Mouse (Mus musculus) liver, embryonic 14.5 days (tissue): ENCODE results near the gene B130006D01Rik. TPM values are rescaled to one million over a fixed set of nuclear protein-coding genes. Genes with fewer than 3 reads are reported as not detected.
A peak's percentile ranks its signal among the peaks of the same experiment; 100 is the strongest.

Source experiments
- ATAC-seq: fragments of 200-750 bp; cut with Nextera tagmentation; 2 replicates; pipeline ENCODE4 v1.8.0; 2017; ENCODE audit warnings: moderate number of reproducible peaks, mild to moderate bottlenecking, moderate library complexity; ENCODE audit not compliant: insufficient read depth
- DNase-seq, 3 experiments: peaks; one replicate each; pipeline ENCODE4 v3.0.0-alpha.2; 2012 to 2013; ENCODE audit warnings: low read depth in 3 of 3, low spot score in 3 of 3
- H3K27ac ChIP-seq: fragments of 300-500 bp; sonication (generic); 2 replicates; pipeline ENCODE4 v1.5.1; 2014; ENCODE audit warnings: moderate library complexity, mild to moderate bottlenecking, control low read depth, inconsistent platforms
- H3K27me3 ChIP-seq: fragments of 300-500 bp; sonication (generic); 2 replicates; pipeline ENCODE4 v1.6.1; 2014; ENCODE audit warnings: mild to moderate bottlenecking, low read length, moderate library complexity; ENCODE audit not compliant: control insufficient read depth, insufficient read depth
- H3K36me3 ChIP-seq: fragments of 300-500 bp; sonication (generic); replicated peaks from 2 replicates; pipeline ENCODE4 v1.6.1; 2014; ENCODE audit warnings: low read depth; ENCODE audit not compliant: control insufficient read depth, insufficient read depth
- H3K4me1 ChIP-seq, 2 experiments: fragments of 200-500 bp in 1 of 2; fragments of 300-500 bp in 1 of 2; sonication (generic) in 1 of 2; replicated peaks; 2 replicates each; pipeline ENCODE4 v1.6.1; 2012 to 2014; ENCODE audit warnings: antibody characterized with exemption in 1 of 2, inconsistent platforms in 1 of 2, low read length in 1 of 2; ENCODE audit not compliant: control insufficient read depth in 2 of 2, insufficient read depth in 2 of 2
- H3K4me2 ChIP-seq: fragments of 300-500 bp; sonication (generic); 2 replicates; pipeline ENCODE4 v1.6.1; 2014; ENCODE audit warnings: low read depth, mild to moderate bottlenecking, control low read depth, moderate library complexity
- H3K4me3 ChIP-seq, 2 experiments: fragments of 200-500 bp in 1 of 2; fragments of 300-500 bp in 1 of 2; sonication (generic) in 1 of 2; 2 replicates each; pipeline ENCODE4 v1.5.1; 2012 to 2014; ENCODE audit warnings: low read depth in 2 of 2, low read length in 2 of 2, mild to moderate bottlenecking in 2 of 2, control low read depth in 1 of 2, inconsistent platforms in 1 of 2, moderate library complexity in 1 of 2; ENCODE audit not compliant: insufficient read depth in 1 of 2
- H3K9ac ChIP-seq: fragments of 300-500 bp; sonication (generic); replicated peaks from 2 replicates; pipeline ENCODE4 v1.6.1; 2014; ENCODE audit warnings: mild to moderate bottlenecking, control low read depth, moderate library complexity
- H3K9me3 ChIP-seq: fragments of 300-500 bp; sonication (generic); 2 replicates; pipeline ENCODE4 v1.6.1; 2016; ENCODE audit warnings: low read length, mixed read lengths; ENCODE audit not compliant: control insufficient read depth
- CTCF ChIP-seq: IDR thresholded peaks from 2 replicates; pipeline ENCODE4 v1.5.1; 2016; ENCODE audit warnings: antibody characterized with exemption, low read depth, control low read depth
- EP300 ChIP-seq: IDR thresholded peaks from 2 replicates; pipeline ENCODE4 v1.6.1; 2016; ENCODE audit warnings: antibody characterized with exemption, low read depth
- WGBS: fragments of 180-500 bp; shearing (Covaris S2); extraction: QIAGEN DNeasy Blood & Tissue Kit; methylation state at CpG from one replicate; pipeline ENCODE4 v1.1.7; 2014; ENCODE audit not compliant: insufficient replicate concordance; 5-methylcytosine and 5-hydroxymethylcytosine counted together
- polyA plus RNA-seq, 2 experiments: library from polyadenylated mRNA; depleted of rRNA in 1 of 2; stranded (reverse) in 1 of 2; unstranded in 1 of 2; fragments of >200 nt; fragmentation: Nextera tagmentation in 1 of 2; extraction: Ambion mirVana in 1 of 2; gene quantifications; 2 replicates each; pipeline versions ENCODE4 v1.2.1 to v1.2.3; 2012 to 2014

The B130006D01Rik gene
- polyA plus RNA-seq, 2 experiments = 0.09 to 0.27 TPM

GRCm38 (mm10) chr11:95704970-95705330, 18.4 kb upstream of the B130006D01Rik start:
- ATAC-seq (no peak), DNase-seq (no peak)
- H3K4me1 ChIP-seq = peaks cover 25 to 29% of the 10 kb centered on the region in 2 experiments
- TF ChIP-seq EP300 (no peak), CTCF (no peak)
- no peaks in the 10 kb centered on the region for H3K36me3 ChIP-seq
- no peaks in the 10 kb centered on the region for H3K27me3 ChIP-seq
- WGBS = 55% methylated on average over 4 of the region's 4 CpGs
- no peak overlapping the region for H3K9ac ChIP-seq
- no peak overlapping the region for H3K4me3 ChIP-seq
- H3K4me2 ChIP-seq = no peak overlapping the region
- no peak overlapping the region for H3K27ac ChIP-seq
- no peaks in the 10 kb centered on the region for H3K9me3 ChIP-seq

GRCm38 (mm10) chr11:95709534-95710040, 13.8 kb upstream of the B130006D01Rik start:
- no peaks in the 10 kb centered on the region for H3K36me3 ChIP-seq
- no peak overlapping the region for H3K27ac ChIP-seq
- no peaks in the 10 kb centered on the region for H3K27me3 ChIP-seq
- H3K4me3 ChIP-seq = no peak overlapping the region
- no peaks in the 10 kb centered on the region for H3K9me3 ChIP-seq
- no peak overlapping the region for H3K4me2 ChIP-seq
- TF ChIP-seq EP300 = peak; percentile 31; the same call in 1 of the 2 replicates
- TF ChIP-seq CTCF = no peak
- no peak for ATAC-seq
- no peak for DNase-seq
- H3K9ac ChIP-seq = no peak overlapping the region
- WGBS = 64% methylated on average over 6 of the region's 6 CpGs
- peaks cover 22 to 29% of the 10 kb centered on the region in 2 experiments for H3K4me1 ChIP-seq

- Histone ChIP-seq H3K4me1 (peaks cover 29 to 35% of the 10 kb centered on the region in 2 experiments), H3K27ac (no peak overlapping the region), H3K4me2 (no peak overlapping the region), H3K27me3 (no peaks in the 10 kb centered on the region), H3K36me3 (no peaks in the 10 kb centered on the region), H3K9ac (no peak overlapping the region), H3K9me3 (no peaks in the 10 kb centered on the region), H3K4me3 (no peak overlapping the region)
- ATAC-seq (no peak), DNase-seq (no peak)
- TF ChIP-seq CTCF (no peak), EP300 (no peak)
- 62% methylated on average over 7 of the region's 7 CpGs for WGBS
Measured at GRCm38 (mm10) chr11:95710478-95710877, 12.9 kb upstream of the B130006D01Rik start.

- H3K9ac ChIP-seq = peak overlapping the region; percentile 95
- DNase-seq = no peak
- peak; percentile 24 for ATAC-seq
Measured at GRCm38 (mm10) chr11:95712085-95712562, 11.3 kb upstream of the B130006D01Rik start.

GRCm38 (mm10) chr11:95712563-95713224, 10.7 kb upstream of the B130006D01Rik start, which contains the start of gene Zfp652:
Zfp652 (plus strand) TSS chr11:95712673.
- Histone ChIP-seq H3K4me1 (peaks cover 31% of the 10 kb centered on the region in 2 experiments), H3K9ac (peak within 1 kb of the TSS; percentile 95), H3K4me3 (peak within 1 kb of the TSS; percentile 71 to 80), H3K4me2 (peak within 1 kb of the TSS; percentile 77), H3K27me3 (no peaks in the 10 kb centered on the region), H3K36me3 (no peaks in the 10 kb centered on the region), H3K9me3 (no peaks in the 10 kb centered on the region), H3K27ac (peak within 1 kb of the TSS; percentile 61)
- DNase-seq (peak; percentile 77 to 83 (median 79)), ATAC-seq (peak; percentile 86)
- 0 out of 2 replicates have a peak, but pooled peaks have one; percentile 31 for TF ChIP-seq EP300
- TF ChIP-seq CTCF = no peak
- WGBS = under 1% methylated on average over 51 of the region's 103 CpGs

More at GRCm38 (mm10) chr11:95712085-95712562, 11.3 kb upstream of the B130006D01Rik start:
- Histone ChIP-seq H3K27me3 (no peaks in the 10 kb centered on the region), H3K4me3 (peak overlapping the region; percentile 71 to 80), H3K9me3 (no peaks in the 10 kb centered on the region), H3K4me2 (peak overlapping the region; percentile 77), H3K36me3 (no peaks in the 10 kb centered on the region), H3K27ac (peak overlapping the region; percentile 54), H3K4me1 (peaks cover 31 to 33% of the 10 kb centered on the region in 2 experiments)
- no peak for TF ChIP-seq CTCF
- WGBS = 4% methylated on average over 12 of the region's 12 CpGs
